Mouse (Mus musculus): ENCODE measurements at regions not wholly inside any gene's neighbourhood (a gene's known extent, or its start where the extent isn't known, plus 50 kb on each side); places are given as distances from the start of the nearest gene placed in this dataset.

- TF ChIP-seq POLR2A (IDR thresholded peaks at IDR 0.05; ENCODE audit: low read depth, low read length) (no peak), CTCF (conservative IDR thresholded peaks at IDR 0.05; ENCODE audit: insufficient read depth, insufficient read length, low read depth, low read length) (no peak)
Observed at GRCm38 (mm10) chr7:136056876-136057484, 340.8 kb upstream of the Mki67 start.
